Comparison of ENCODE assay signal across 11 mouse cellular contexts in the genomic region with DNA sequence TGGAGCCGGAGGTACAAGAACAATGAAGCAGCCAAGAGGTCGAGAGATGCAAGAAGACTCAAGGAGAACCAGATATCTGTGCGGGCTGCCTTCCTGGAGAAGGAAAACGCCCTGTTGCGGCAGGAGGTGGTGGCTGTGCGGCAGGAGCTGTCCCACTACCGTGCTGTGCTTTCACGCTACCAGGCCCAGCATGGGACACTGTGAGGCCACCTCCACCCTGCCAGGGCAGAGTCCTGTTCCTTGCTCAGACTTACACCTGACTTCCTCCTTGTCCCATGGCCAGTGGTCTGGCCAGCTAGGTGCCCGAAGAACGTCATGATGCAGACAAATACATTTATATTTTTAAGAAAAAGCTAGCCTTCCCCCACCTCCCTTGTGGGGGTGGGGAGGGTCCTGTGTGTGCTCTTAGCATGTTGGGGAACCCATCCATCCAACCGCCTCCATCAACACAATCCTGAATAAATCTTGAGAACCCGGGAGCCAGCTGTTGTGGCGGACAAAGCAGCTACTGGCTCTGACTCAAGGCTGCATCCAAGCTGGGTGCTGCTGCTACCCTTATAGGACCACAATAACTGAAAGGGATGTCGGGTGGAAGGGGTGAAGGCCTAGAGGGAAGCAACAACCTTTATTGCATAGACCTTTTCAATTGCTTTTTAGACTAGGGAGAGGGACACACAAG. TPM values are rescaled to one million over a fixed set of nuclear protein-coding genes. Genes with fewer than 3 reads are reported as not detected.
A peak's percentile ranks its signal among the peaks of the same experiment; 100 is the strongest.
DNase-seq lines count a peak whose midpoint lies in the region; ATAC-seq lines count a peak whose summit lies in the region.
"Had no signal": no experiment of that assay in that cellular context is flagged by ENCODE, and none has a peak within 500 bp of the region (broad histone marks: within the 10 kb centered on the region; RNA-seq: fewer than 3 reads in every experiment).

No protein-coding gene starts in this region.

- 0 out of 2 replicates have a peak overlapping the region, but pooled peaks have one; percentile 52 for H3K9ac ChIP-seq in embryonic facial prominence, embryonic 13.5 days
- no peak overlapping the region; the same call in 1 of the 2 replicates for H3K9ac ChIP-seq in hindbrain, embryonic 12.5 days
- peak overlapping the region; percentile 38; the same call in 1 of the 2 replicates for H3K9ac ChIP-seq in midbrain, embryonic 16.5 days (ENCODE audit: low read depth, low read length)
- H3K9ac ChIP-seq: embryonic facial prominence, embryonic 15.5 days; limb, embryonic 12.5 days had no signal

- peak; percentile 52 for DNase-seq in kidney, adult 9 months
- DNase-seq in kidney, postnatal 10 days: no peak
- no peak for DNase-seq in layer of hippocampus, postnatal 36 days
- DNase-seq in urinary bladder, adult 18-20 months (ENCODE audit: low spot score in 2 of 2): no peak

- 74% methylated on average over 14 of the region's 14 CpGs for WGBS in embryonic facial prominence, embryonic 13.5 days
- 63% methylated on average over 14 of the region's 14 CpGs for WGBS in hindbrain, embryonic 12.5 days
- WGBS in midbrain, embryonic 16.5 days: 66% methylated on average over 14 of the region's 14 CpGs

- H3K9me3 ChIP-seq in embryonic facial prominence, embryonic 13.5 days: no peaks in the 10 kb centered on the region
- H3K9me3 ChIP-seq in hindbrain, embryonic 12.5 days (replicated peaks): no peaks in the 10 kb centered on the region
- H3K9me3 ChIP-seq in midbrain, embryonic 16.5 days (replicated peaks; ENCODE audit: control insufficient read depth, low read length, poor library complexity, severe bottlenecking): no peaks in the 10 kb centered on the region
- H3K9me3 ChIP-seq: embryonic facial prominence, embryonic 15.5 days; limb, embryonic 12.5 days had no signal

- peaks cover 48% of the 10 kb centered on the region for H3K36me3 ChIP-seq in embryonic facial prominence, embryonic 13.5 days
- H3K36me3 ChIP-seq in hindbrain, embryonic 12.5 days: peaks cover 35% of the 10 kb centered on the region
- H3K36me3 ChIP-seq in midbrain, embryonic 16.5 days (ENCODE audit: control insufficient read depth, insufficient read depth, low read length): peaks cover 29% of the 10 kb centered on the region

- H3K4me3 ChIP-seq in embryonic facial prominence, embryonic 13.5 days: no peak overlapping the region
- no peak overlapping the region for H3K4me3 ChIP-seq in hindbrain, embryonic 12.5 days
- no peak overlapping the region for H3K4me3 ChIP-seq in midbrain, embryonic 16.5 days (ENCODE audit: low read depth, low read length)
- H3K4me3 ChIP-seq: embryonic facial prominence, embryonic 15.5 days; limb, embryonic 12.5 days had no signal

- peaks cover 52% of the 10 kb centered on the region for H3K4me1 ChIP-seq in embryonic facial prominence, embryonic 13.5 days
- H3K4me1 ChIP-seq in hindbrain, embryonic 12.5 days: peaks cover 63% of the 10 kb centered on the region
- peaks cover 57% of the 10 kb centered on the region for H3K4me1 ChIP-seq in midbrain, embryonic 16.5 days (ENCODE audit: control insufficient read depth, insufficient read depth, low read length)

- no peak for ATAC-seq in embryonic facial prominence, embryonic 13.5 days (ENCODE audit: insufficient number of reproducible peaks, insufficient read depth, low FRiP score, low TSS enrichment, low read depth)
- ATAC-seq in hindbrain, embryonic 12.5 days (ENCODE audit: low FRiP score): no peak
- ATAC-seq in midbrain, embryonic 16.5 days: no peak
- ATAC-seq: Patski had no signal

- peak overlapping the region; percentile 39; the same call in 1 of the 2 replicates for H3K27ac ChIP-seq in embryonic facial prominence, embryonic 13.5 days
- peak overlapping the region; percentile 69 for H3K27ac ChIP-seq in hindbrain, embryonic 12.5 days
- H3K27ac ChIP-seq in midbrain, embryonic 16.5 days (ENCODE audit: low read length): peak overlapping the region; percentile 79
- H3K27ac ChIP-seq: embryonic facial prominence, embryonic 15.5 days; limb, embryonic 12.5 days had no signal

- H3K27me3 ChIP-seq in embryonic facial prominence, embryonic 13.5 days: no peaks in the 10 kb centered on the region
- H3K27me3 ChIP-seq in hindbrain, embryonic 12.5 days: no peaks in the 10 kb centered on the region
- H3K27me3 ChIP-seq in midbrain, embryonic 16.5 days (ENCODE audit: control insufficient read depth, insufficient read depth, low read depth, low read length): no peaks in the 10 kb centered on the region
- H3K27me3 ChIP-seq: embryonic facial prominence, embryonic 15.5 days; limb, embryonic 12.5 days; Patski had no signal

- H3K4me2 ChIP-seq in embryonic facial prominence, embryonic 13.5 days: no peak overlapping the region
- peak overlapping the region; percentile 16; the same call in 1 of the 2 replicates for H3K4me2 ChIP-seq in hindbrain, embryonic 12.5 days (replicated peaks)
- peak overlapping the region; percentile 98 for H3K4me2 ChIP-seq in midbrain, embryonic 16.5 days (ENCODE audit: low read length)
- H3K4me2 ChIP-seq: embryonic facial prominence, embryonic 15.5 days; limb, embryonic 12.5 days had no signal

RNA-seq across cellular contexts. Expression of a gene that starts 4.9 kb away (rescaled TPM):
- 7.8 and 10.2 TPM in 2 replicates for polyA plus RNA-seq in embryonic facial prominence, embryonic 13.5 days (2015; fragmentation: Nextera tagmentation; extraction: Ambion mirVana)
- 4.2 and 5.3 TPM in 2 replicates for polyA plus RNA-seq in hindbrain, embryonic 12.5 days (2016; fragmentation: Nextera tagmentation; extraction: Ambion mirVana)
- 2.3 and 3.4 TPM in 2 replicates for polyA plus RNA-seq in midbrain, embryonic 16.5 days (2015; fragmentation: Nextera tagmentation; extraction: Ambion mirVana)
- 10 to 100 TPM; 49.8 to 51.5 TPM for total RNA-seq in layer of hippocampus, postnatal 36 days (2021)

RNA-seq across cellular contexts. Expression of a gene that starts 5.4 kb away (rescaled TPM):
- polyA plus RNA-seq in embryonic facial prominence, embryonic 13.5 days (2015; fragmentation: Nextera tagmentation; extraction: Ambion mirVana): 936 and 1,128 TPM in 2 replicates
- polyA plus RNA-seq in hindbrain, embryonic 12.5 days (2016; fragmentation: Nextera tagmentation; extraction: Ambion mirVana): 607 and 682 TPM in 2 replicates
- 475 and 495 TPM in 2 replicates for polyA plus RNA-seq in midbrain, embryonic 16.5 days (2015; fragmentation: Nextera tagmentation; extraction: Ambion mirVana)
- total RNA-seq in layer of hippocampus, postnatal 36 days (2021): 100 to 1,000 TPM; 372 to 375 TPM

RNA-seq across cellular contexts. Expression of a gene that starts 8.0 kb away (rescaled TPM):
- polyA plus RNA-seq in embryonic facial prominence, embryonic 13.5 days (2015; fragmentation: Nextera tagmentation; extraction: Ambion mirVana): 34.4 and 34.9 TPM in 2 replicates
- polyA plus RNA-seq in hindbrain, embryonic 12.5 days (2016; fragmentation: Nextera tagmentation; extraction: Ambion mirVana): 28.7 and 30.3 TPM in 2 replicates
- 21.9 and 23.0 TPM in 2 replicates for polyA plus RNA-seq in midbrain, embryonic 16.5 days (2015; fragmentation: Nextera tagmentation; extraction: Ambion mirVana)
- 10 to 100 TPM; 36.6 to 37.2 TPM for total RNA-seq in layer of hippocampus, postnatal 36 days (2021)

RNA-seq across cellular contexts. Expression of a gene that starts 10.2 kb away (rescaled TPM):
- polyA plus RNA-seq in embryonic facial prominence, embryonic 13.5 days (2015; fragmentation: Nextera tagmentation; extraction: Ambion mirVana): 15.2 and 17.3 TPM in 2 replicates
- 21.2 and 25.5 TPM in 2 replicates for polyA plus RNA-seq in hindbrain, embryonic 12.5 days (2016; fragmentation: Nextera tagmentation; extraction: Ambion mirVana)
- polyA plus RNA-seq in midbrain, embryonic 16.5 days (2015; fragmentation: Nextera tagmentation; extraction: Ambion mirVana): 71.6 and 89.9 TPM in 2 replicates
- total RNA-seq in layer of hippocampus, postnatal 36 days (2021): 100 to 1,000 TPM; 191 to 217 TPM
- total RNA-seq: megakaryocyte-erythroid progenitor cell, adult 5-6 weeks had no signal

RNA-seq across cellular contexts. Expression of a gene that starts 11.2 kb away (rescaled TPM):
- 1.4 and 1.5 TPM in 2 replicates for polyA plus RNA-seq in embryonic facial prominence, embryonic 13.5 days (2015; fragmentation: Nextera tagmentation; extraction: Ambion mirVana)
- 0.89 and 1.0 TPM in 2 replicates for polyA plus RNA-seq in hindbrain, embryonic 12.5 days (2016; fragmentation: Nextera tagmentation; extraction: Ambion mirVana)
- polyA plus RNA-seq in midbrain, embryonic 16.5 days (2015; fragmentation: Nextera tagmentation; extraction: Ambion mirVana): 0.48 and 0.62 TPM in 2 replicates
- under 1 TPM; 0.12 to 0.13 TPM for total RNA-seq in layer of hippocampus, postnatal 36 days (2021)
